Mouse (Mus musculus) lung, postnatal 25 days (tissue): ENCODE results near the gene Dapl1.

Experiments used
- DNase-seq: peaks from one replicate; pipeline ENCODE4 v3.0.0; 2022; ENCODE audit warnings: low spot score

Gene Dapl1

DNA sequence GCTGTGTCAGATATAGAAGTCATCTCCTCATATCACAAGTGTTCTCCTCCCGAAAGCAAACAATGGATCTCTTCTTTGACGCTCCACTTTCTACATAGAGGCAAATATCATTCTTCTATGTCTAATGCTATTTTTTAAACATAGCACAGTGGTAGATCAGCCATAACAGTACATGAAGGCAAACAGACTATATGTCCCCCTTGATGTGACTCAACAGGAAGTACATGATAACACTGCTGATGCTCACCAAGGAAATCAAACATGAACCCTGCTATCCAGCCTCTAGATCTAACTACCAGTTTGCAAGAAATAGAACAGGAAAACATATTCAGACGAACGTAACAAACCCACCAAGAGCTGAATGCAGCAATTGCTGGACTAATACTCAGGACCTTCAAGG, 10.1 kb upstream of the Dapl1 start:
- DNase-seq, result no peak

DNA sequence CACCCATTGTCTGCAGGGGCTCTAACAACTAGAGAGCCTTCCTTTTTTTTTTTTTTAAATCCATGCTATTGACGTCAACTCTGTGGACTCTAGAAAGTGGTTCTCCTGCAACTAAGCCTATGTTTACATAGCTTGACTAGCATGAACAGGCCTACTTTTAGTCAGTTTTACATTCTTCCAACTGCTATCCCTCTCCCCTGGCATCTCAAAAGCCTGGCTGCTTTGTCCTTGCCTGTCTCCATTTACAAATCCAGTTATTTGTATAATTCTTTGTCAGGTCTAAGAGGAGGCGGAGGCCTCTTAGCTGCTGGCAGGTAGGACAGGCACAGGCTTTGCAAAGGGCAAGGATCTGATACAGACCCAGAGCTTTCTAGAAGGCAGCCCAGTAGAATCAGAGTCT, 627 bp downstream of the Dapl1 start:
- DNase-seq, result no peak

- no peak for DNase-seq
Observed at GRCm38 (mm10) chr2:59485657-59486056, 1.2 kb downstream of the Dapl1 start.

GRCm38 (mm10) chr2:59486196-59486845, 1.9 kb downstream of the Dapl1 start:
- DNase-seq, result no peak

GRCm38 (mm10) chr2:59488235-59488634, 3.8 kb downstream of the Dapl1 start:
- DNase-seq, result no peak

DNA sequence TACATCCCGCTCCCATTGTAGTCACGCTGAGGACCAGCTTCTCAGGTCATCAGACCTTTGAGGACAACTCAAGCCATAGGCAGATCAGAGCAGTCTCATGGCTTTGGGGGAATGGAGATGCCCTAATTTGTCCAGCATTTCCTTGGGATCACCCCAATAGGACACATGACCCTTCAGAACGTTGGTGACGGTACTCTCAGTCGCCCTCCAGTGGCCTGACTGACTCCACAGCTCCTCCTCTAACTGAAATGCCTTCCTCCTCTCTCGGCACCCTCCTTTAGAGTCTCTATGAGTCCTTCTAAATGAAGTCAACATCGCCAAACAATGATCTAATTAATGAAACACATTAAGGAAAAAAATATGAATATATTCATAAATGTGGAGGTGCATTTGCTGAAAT, 5.9 kb downstream of the Dapl1 start:
- DNase-seq, result no peak

- no peak for DNase-seq
Observed at GRCm38 (mm10) chr2:59493445-59494085, 9.1 kb downstream of the Dapl1 start.

GRCm38 (mm10) chr2:59499146-59499545, 14.7 kb downstream of the Dapl1 start:
- DNase-seq, result no peak

DNA sequence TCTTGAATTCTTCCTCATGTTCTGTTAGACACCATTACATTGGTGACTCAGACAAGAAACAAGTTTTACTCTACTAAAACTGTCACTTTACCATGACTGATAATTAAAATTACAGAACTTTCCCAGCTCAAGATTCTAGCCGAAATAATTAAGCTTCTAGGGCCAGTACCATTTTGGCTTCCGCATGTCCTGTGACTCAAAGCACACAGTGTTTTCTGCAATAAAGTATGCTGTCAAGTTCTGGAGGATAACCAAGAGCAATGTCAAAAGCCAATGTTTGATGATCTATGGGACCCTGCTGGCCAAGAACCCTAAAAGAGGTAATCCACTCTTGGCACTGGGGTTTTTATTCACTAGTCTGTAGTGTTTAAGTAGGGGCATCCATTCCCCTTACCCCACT, 15.3 kb downstream of the Dapl1 start:
- no peak for DNase-seq

DNA sequence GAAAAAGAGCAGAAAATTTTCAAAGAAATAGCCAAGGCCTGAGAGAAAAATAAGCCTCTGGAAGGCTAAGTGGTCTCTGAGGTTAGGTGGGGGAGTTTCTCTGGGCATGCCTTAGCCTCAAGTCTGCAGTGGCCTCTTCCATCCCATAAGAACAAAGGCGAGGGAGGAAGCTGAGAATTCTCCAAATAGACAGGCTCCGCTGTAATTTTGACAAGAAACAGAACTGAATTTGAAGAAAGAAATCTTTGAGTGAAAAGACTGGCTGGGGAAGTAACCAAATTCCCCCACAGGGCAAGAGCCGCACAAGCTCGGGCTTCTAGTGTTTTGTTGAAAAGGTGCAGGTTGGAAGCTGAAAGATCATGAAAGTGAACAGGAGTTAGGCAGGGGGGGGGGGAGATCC, 24.6 kb downstream of the Dapl1 start:
- DNase-seq, result no peak

DNA sequence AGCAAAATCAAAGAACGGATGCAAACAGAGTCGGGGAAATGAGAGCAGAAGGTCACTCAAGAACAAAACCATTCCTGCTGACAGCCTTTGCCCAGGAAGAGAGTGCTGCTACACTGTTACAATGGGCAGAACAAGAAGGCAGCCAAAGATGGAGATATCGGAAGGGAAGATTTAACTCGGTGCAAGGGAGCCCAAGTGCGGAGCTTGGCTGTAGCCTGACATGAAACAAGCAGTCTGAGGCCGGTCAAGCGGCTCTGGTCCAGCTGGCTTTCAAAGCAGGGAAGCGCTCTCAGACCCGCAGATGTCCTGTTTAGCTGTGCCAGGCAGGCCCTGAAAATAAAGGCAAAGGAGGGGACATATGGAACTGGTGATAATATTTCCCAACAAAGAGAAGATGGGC, 26.0 kb downstream of the Dapl1 start:
- no peak for DNase-seq

DNA sequence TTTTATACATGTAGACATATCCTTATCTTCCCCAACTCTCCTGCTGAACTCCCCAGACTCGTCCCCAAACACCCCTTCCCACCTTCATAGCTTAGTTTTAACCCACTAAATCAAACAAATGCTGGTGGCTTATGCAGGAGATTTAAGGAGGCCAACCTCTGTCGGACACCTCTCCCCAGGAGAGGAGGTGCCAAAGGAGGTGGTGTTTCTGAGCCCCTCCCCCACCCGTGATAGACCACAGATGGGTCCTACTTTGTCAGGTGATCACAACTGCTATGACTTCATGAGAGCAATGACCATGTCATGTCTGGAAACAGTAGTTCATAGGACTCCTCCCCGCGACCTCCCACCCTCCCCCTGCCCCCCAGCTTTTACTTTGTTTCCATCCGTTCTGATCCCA, 26.4 kb downstream of the Dapl1 start:
- no peak for DNase-seq

- DNase-seq, result no peak
Observed at GRCm38 (mm10) chr2:59520663-59521062, 36.2 kb downstream of the Dapl1 start.

GRCm38 (mm10) chr2:59522079-59522684, 37.7 kb downstream of the Dapl1 start:
- DNase-seq, result peak; percentile 73

- no peak for DNase-seq
Observed at GRCm38 (mm10) chr2:59523526-59523925, 39.1 kb downstream of the Dapl1 start.

DNA sequence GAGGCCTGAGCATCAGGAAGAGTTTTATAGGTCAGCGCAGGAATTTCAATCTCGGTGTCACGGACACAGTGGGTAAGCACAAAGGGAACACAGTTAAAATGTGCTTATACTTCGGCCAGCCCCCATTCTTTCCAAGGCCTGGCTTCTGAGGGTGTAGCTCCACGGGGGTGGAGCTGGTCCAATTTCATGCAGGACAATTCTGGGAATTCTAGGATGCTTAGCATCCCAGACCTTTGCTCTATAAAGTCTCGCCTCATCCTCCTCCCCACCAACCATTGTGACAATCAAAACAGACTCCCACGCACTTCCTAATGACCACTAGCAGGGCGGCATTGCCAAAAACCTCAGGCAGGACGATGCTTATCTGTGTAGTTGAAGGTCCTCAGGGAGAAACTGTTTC, 42.4 kb downstream of the Dapl1 start:
- peak; percentile 22 for DNase-seq

DNA sequence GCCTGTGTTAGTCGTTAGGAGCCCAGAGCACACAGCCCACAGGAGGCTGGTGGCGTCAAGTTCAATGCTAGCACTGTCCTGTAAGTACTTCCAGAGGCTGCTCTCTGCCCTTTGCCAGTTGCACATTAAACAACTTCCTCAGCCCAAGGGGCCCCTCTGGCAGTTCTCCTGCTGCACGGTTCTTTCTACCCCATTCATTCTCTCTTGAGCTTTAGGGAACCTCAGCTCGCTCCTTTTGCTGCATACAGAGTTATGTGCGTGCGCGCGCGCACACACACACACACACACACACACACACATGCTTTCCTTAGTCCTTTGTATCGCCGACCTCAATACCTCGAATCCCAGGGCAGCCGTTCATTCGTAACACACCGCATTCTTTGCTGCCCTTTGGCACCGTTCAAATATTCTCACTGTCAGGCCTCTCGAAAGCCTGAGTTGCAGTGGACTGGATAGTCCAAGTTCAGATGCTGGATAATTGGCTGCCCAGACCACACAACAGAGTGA, 45.2 kb downstream of the Dapl1 start:
- DNase-seq, result no peak

DNA sequence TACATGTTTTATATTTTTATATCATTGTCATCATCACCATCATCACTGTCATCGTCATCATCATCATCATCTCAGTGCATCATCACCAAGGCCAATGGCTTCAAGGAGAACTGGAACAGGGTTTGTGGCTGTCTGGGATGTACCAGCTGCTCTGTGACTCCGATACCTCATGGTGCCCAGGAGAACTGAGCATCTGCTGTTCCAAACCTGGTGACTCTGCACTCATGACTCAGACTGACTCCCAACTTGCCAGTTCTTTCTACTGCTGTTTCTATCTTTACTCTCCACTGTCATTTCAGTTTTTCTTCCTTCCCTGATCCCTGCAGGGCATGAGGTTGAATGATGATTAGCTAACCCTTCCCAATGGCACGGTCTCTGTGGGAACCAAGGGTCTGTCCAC, 46.4 kb downstream of the Dapl1 start:
- no peak for DNase-seq

- no peak for DNase-seq
Observed at GRCm38 (mm10) chr2:59532999-59533398, 48.5 kb downstream of the Dapl1 start.

DNA sequence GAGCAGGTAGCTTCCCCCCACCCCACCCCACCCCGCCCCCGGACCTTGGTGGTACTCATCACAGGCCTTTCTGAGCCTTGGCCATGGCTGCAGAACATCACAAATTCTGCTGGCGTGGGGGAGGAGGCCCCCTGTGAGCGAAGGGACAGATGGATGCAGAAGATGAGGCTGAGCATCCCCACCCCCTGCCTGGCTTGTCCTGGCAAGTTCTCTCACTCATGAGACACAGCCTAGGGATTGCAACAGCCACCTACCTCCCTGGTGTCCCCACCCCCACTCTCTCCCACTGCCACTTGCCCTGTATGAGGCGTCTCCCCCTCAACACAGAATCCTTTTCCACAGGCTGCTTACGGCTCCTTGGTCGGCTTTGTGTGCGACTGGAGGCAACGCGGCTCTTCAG, 49.1 kb downstream of the Dapl1 start:
- no peak for DNase-seq

- no peak for DNase-seq
Observed at GRCm38 (mm10) chr2:59533971-59534748, 49.7 kb downstream of the Dapl1 start.

GRCm38 (mm10) chr2:59536958-59537357, 52.5 kb downstream of the Dapl1 start:
- DNase-seq, result no peak

DNA sequence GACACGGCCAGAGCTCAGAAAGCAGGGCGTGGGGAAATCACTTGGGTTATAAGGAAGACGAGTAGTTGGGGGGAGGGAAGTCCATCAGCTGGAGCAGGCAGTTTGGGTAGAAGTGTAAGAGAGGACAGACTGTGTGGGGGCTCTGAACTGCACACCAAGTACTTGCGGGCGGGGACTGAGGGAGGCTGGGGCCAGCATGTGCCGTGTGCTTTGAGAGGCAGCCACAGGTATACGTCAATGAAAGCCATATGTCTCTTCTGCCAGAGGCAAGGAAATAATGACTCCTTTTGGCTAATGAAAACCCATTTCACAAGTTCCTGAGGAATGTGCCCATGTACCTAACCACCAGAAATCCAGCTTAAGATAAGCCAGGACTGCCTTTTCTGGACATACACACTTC, 53.6 kb downstream of the Dapl1 start:
- no peak for DNase-seq
